Mouse (Mus musculus): ENCODE results near the gene Fam189b.

Gene Fam189b

DNA sequence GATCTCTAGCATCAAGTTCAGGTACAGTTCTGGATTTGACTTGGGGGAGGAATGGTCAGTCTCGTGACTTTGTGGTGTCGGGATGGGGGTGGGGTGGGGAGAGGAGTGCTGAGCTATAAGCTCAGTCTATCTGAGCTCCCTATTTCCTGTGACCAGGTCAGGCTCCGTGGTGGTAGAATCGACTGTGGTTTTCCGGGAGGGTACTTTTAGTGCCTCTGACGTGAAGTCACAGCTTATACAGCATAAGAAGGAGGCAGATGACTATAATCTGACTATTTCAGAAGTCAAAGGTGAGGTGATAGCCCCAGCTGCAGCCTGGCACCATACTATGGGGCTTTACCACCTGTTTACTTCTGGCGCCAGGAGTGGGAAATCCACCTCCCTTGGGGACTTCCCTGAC is 48.4 kb downstream of the Fam189b start:
- no peak for DNase-seq

DNA sequence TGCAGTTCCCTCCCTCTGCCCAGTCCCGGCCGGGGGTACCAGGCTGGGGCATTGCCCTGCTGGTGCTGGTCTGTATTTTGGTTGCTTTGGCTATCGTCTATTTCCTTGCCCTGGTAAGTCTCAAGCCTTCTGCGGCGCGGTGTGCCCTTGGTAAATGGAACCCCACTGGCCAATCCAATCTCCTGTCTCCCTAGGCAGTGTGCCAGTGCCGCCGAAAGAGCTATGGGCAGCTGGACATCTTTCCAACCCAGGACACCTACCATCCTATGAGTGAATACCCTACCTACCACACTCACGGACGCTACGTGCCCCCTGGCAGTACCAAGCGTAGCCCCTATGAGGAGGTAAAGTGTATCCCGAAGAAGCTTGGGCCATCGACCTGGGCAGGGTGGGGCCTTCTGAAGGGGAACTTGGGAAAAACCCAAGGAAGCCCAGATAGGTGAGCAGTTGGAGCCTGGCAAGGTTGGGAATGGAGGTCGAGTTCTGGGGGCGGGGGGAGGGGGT is 48.9 kb downstream of the Fam189b start:
- DNase-seq, result no peak

DNA sequence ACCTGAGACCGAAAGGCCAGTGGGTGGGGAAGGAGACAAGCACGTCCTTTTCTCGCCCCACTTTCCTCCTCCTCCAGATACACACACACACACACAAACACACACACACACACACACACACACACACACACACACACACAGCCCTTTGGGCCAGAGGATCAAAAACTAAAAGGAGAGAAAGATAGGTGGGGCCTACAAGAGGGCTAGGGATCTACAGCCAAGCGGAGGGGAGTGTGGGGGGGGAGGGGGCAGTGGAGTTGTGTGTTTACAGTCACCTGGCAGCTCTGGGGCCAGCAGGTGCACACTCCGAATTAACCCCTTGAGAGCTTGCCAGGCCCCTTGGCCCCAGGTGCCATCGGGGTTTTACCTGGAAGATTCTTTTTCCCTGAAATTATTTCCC is 49.7 kb downstream of the Fam189b start:
- peak; percentile 70 for DNase-seq

DNA sequence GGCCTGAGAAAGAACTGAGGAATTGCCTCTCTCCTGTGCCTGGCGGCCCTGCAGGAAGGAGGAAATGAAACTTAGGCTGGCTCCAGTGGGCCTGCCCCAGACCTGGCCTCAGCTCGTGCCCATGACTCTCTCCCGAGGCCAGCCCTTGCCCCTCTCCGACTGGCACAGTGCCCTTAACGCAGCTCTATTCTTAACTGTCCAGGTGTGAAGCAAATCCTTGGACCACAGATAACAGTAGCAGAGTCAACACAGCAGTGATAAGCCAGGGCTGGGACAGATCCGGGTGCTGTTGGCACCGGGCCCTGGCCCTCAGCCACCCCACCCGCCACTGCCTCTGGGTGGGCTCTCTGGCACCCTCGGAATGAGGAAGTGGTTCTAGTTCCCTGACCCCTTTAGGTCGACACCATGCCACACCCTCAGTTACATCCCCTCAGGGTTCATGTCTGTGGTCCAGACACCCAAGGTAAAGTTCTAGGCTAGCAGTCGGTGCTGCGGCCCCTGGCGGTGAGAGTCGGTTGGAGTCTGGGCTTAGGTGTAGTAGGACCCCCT is 50.7 kb downstream of the Fam189b start:
- peak; percentile 66 for DNase-seq

DNA sequence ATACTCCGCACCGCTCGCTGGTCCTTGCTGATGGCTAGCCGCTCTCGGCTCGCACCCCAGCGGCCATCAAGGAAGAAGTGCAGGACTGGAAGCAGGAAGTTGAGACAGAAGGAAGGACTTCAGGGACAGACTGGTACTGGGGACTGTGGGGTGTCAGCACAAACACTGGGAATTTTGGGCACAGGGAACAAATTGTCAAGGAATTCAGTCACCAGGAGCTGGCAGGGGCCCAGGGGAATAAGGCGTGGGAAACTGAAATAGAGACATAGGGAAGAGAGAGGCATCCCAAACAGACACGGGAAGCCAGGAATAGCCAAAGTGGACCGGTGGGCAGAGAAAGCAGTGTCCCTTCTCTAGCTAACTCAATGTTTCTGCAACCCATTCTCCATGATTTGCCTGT is 53.6 kb downstream of the Fam189b start:
- DNase-seq, result no peak

DNA sequence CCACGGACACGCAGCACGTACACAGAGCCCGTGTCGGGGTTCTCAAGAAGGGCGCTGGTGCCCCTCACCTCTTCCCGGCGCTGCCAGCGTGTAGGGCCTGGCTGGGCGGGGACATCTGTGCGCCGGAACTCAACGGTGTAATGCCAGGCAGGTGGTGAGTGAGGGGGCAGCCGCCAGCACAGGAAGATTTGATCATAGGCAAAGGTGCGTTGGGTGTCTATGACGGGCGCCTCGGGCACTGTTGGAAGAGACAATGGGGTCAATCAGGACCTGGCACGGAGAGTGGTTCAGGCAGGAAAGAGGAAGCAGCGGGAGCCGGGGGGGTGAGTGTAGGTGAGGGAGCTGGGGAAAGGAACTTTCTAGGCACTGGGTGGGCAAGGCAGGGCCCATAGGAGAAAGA is 54.7 kb downstream of the Fam189b start:
- DNase-seq, result peak; percentile 11

DNA sequence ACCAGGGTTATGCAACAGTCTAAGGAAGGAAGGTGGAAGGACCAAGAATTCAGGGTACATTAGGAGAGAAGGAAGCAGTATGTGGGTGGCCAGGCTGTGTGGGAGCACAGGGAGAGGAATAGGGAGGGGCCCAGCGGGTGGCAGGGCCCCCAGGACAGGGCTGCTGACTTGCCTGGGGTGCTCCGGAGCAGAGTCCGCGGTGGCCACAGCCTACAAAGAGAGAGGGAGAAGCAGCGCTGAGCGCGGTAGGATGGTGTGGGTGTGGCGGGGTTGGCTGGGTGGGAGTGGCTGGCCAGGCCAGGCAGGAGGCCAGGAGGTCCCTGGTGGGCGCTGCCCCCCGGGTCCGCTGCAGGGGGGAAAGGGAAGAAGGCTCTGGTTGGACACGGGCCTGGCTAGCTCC is 55.6 kb downstream of the Fam189b start:
- no peak for DNase-seq
